Mouse (Mus musculus) hindbrain, embryonic 10.5 days (tissue): ENCODE measurements around the gene Ccl24. TPM values are rescaled to one million over a fixed set of nuclear protein-coding genes. Genes with fewer than 3 reads are reported as not detected.

ENCODE experiments used
- DNase-seq: peaks from one replicate; pipeline ENCODE4 v3.0.0-alpha.2; 2017; ENCODE audit warnings: low spot score
- H3K27ac ChIP-seq: fragments of 300-500 bp; sonication (generic); 2 replicates; pipeline ENCODE4 v1.5.1; 2016; ENCODE audit warnings: mild to moderate bottlenecking, moderate library complexity
- H3K27me3 ChIP-seq: fragments of 300-500 bp; sonication (generic); 2 replicates; pipeline ENCODE4 v1.6.1; 2016; ENCODE audit warnings: mild to moderate bottlenecking; ENCODE audit not compliant: poor library complexity, insufficient read depth, severe bottlenecking
- H3K36me3 ChIP-seq: fragments of 300-500 bp; sonication (generic); 2 replicates; pipeline ENCODE4 v1.6.1; 2016; ENCODE audit warnings: mild to moderate bottlenecking, moderate library complexity
- H3K4me1 ChIP-seq: fragments of 300-500 bp; sonication (generic); replicated peaks from 2 replicates; pipeline ENCODE4 v1.6.1; 2016; ENCODE audit warnings: mild to moderate bottlenecking
- H3K4me3 ChIP-seq: fragments of 300-500 bp; sonication (generic); 2 replicates; pipeline ENCODE4 v1.5.1; 2016; ENCODE audit warnings: mild to moderate bottlenecking, moderate library complexity
- H3K9me3 ChIP-seq: fragments of 300-500 bp; sonication (generic); 2 replicates; pipeline ENCODE4 v1.6.1; 2016; ENCODE audit warnings: mild to moderate bottlenecking, moderate library complexity
- WGBS: fragments of 180-500 bp; shearing (Covaris S2); methylation state at CpG from one replicate; pipeline ENCODE4 v1.1.7; 2016; 5-methylcytosine and 5-hydroxymethylcytosine counted together
- polyA plus RNA-seq: library from polyadenylated mRNA; unstranded; fragments of >200 nt; fragmentation: Nextera tagmentation; extraction: Ambion mirVana; gene quantifications from 2 replicates; pipeline ENCODE4 v1.2.1, GENCODE M21; 2016

The Ccl24 gene
- polyA plus RNA-seq, 1 experiment from 2014 or later, result 1.9 TPM

DNA sequence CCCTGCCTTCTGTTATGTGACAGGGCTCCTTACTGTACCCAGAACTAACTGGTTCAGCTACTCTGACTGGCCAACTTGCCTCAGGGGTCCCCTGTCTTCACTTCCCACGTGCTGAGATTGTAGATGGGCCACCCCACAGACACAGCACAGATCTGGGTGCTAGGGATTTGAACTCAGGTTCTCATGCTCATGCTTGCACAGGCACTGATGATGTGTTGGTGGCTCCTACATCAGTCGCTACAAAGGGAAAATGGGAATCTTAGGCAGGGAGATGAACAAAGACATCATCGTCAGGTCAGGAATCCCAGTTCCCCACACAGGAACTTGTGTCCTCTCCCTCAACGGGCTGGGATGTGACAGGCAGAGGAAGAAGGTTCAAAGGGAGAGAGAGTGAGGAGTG is 3.2 kb upstream of the Ccl24 start:
- WGBS, result 69% methylated on average over 4 of the region's 4 CpGs
- H3K27me3 ChIP-seq, result no peaks in the 10 kb centered on the region

DNA sequence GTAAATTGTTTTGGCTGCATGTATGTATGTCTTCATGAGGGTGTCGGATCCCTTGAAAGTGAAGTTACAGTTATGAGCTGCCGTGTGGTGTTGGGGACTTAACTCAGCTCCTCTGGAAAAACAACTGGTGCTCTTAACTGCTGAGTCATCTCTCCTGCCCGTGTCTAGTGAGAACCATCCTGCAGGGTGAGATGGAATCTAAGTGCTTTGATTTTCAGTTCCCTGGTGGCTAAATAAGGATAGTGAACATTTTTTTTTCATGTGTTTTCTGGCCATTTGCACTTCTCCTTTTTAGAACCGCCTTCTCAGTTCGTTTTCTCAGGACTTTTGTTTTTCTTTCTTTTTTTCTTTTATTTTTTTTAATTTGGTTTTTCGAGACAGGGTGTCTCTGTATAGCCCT is 4.2 kb downstream of the Ccl24 start:
- H3K4me3 ChIP-seq, result no peak overlapping the region
- H3K36me3 ChIP-seq, result no peaks in the 10 kb centered on the region
- H3K27ac ChIP-seq, result no peak overlapping the region
- no peaks in the 10 kb centered on the region for H3K4me1 ChIP-seq
- no peak for DNase-seq
- H3K9me3 ChIP-seq, result no peaks in the 10 kb centered on the region
- no peaks in the 10 kb centered on the region for H3K27me3 ChIP-seq
- 77% methylated on average over 6 of the region's 6 CpGs for WGBS

More for the DNA sequence above, 3.2 kb upstream of the Ccl24 start:
- H3K27ac ChIP-seq, result no peak overlapping the region
- no peaks in the 10 kb centered on the region for H3K36me3 ChIP-seq
- H3K4me3 ChIP-seq, result no peak overlapping the region
- H3K9me3 ChIP-seq, result no peaks in the 10 kb centered on the region
- no peaks in the 10 kb centered on the region for H3K4me1 ChIP-seq
- DNase-seq, result no peak

DNA sequence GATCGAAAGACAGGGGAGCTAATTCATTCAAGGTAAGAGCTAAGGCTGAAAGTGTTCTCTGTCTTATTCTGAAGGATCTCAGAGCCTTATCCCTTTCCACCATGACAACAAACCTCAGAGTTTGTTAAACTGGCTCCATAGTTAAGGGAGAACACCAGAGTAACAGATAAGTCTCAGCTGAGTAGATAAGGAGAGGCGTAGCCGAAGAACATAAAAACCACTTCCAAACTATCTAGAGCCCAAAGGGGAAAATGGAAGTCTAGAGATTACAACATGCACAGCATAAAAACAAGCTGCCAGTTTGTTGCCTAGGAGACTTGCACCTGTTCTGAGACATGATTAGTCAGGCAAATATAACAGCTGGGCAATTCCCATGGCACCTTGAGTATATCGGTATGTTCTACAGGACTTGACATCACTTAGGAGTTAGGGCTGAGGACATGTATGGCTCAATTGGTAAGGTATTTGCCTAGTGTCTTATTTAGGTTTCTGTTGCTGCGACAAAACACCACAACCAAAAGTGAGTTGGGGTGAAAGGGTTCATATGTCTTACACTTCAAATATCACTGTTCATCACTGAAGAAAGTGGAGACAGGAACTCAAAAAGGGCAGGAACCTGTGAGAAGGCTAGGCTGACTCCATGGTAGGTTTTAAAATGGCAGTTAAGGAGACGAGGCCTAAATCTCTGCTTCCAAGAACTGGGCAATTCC is 5.1 kb downstream of the Ccl24 start:
- no peaks in the 10 kb centered on the region for H3K27me3 ChIP-seq
- 93% methylated on average over 6 of the region's 6 CpGs for WGBS
- DNase-seq, result no peak

DNA sequence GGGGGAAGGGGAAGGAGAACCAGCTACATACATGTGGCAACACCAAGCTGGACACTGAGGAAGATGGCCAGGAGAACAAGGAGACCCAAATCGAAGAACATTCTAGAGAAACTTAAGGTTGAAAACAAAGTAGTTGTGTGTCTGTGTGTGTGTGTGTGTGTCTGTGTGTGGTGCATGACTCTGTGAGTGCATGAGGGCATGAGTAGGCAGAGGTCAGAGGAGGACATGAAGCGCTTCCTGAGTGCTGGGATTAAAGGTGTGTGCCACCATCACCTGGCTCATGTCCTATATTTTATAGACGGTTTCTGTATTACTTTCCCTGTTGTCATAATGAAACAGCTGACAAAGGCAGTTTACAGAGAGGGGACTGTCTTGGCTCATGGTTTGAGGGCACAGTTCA is 9.4 kb downstream of the Ccl24 start, which contains the start of gene Ccl26:
Gene Ccl26, minus strand, starts transcription at position 101 of the 400 bp plus-strand sequence.
- 91% methylated on average over 3 of the region's 3 CpGs for WGBS

More for the DNA sequence above, 5.1 kb downstream of the Ccl24 start:
- no peak overlapping the region for H3K4me3 ChIP-seq
- H3K27ac ChIP-seq, result no peak overlapping the region
- H3K36me3 ChIP-seq, result no peaks in the 10 kb centered on the region
- no peaks in the 10 kb centered on the region for H3K9me3 ChIP-seq
- H3K4me1 ChIP-seq, result no peaks in the 10 kb centered on the region

DNA sequence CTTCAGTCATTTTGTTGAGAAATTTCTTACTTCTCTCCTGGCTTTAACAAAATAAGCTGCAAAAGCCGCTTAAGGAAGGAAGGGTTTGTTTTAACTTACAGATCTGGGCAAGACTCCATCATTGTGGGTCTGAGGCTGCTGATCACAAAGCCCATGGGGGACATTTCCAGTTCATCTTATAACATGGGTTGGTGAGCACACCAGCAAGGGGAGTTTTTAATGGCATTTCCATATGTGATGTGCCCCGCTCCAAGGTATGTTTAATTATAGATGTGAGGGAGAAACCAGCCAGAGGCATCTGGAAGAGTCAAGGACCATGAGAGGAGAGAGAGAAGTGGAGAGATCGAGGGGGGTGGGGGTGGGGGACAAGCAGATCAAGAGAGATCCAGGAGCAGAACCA is 15.2 kb downstream of the Ccl24 start:
- Histone ChIP-seq H3K36me3 (no peaks in the 10 kb centered on the region), H3K9me3 (no peaks in the 10 kb centered on the region), H3K4me3 (no peak overlapping the region), H3K27me3 (no peaks in the 10 kb centered on the region), H3K4me1 (0 out of 2 replicates have a peak, but pooled peaks cover 3% of the 10 kb centered on the region), H3K27ac (peak overlapping the region; percentile 45; the same call in 1 of the 2 replicates)
- 72% methylated on average over 3 of the region's 3 CpGs for WGBS
- DNase-seq, result no peak

More for the DNA sequence above, 9.4 kb downstream of the Ccl24 start, which contains the start of gene Ccl26:
- no peaks in the 10 kb centered on the region for H3K36me3 ChIP-seq
- H3K9me3 ChIP-seq, result no peaks in the 10 kb centered on the region
- no peak for DNase-seq
- no peak within 1 kb of the TSS for H3K27ac ChIP-seq
- H3K4me1 ChIP-seq, result no peaks in the 10 kb centered on the region
- H3K4me3 ChIP-seq, result no peak within 1 kb of the TSS
- no peaks in the 10 kb centered on the region for H3K27me3 ChIP-seq

DNA sequence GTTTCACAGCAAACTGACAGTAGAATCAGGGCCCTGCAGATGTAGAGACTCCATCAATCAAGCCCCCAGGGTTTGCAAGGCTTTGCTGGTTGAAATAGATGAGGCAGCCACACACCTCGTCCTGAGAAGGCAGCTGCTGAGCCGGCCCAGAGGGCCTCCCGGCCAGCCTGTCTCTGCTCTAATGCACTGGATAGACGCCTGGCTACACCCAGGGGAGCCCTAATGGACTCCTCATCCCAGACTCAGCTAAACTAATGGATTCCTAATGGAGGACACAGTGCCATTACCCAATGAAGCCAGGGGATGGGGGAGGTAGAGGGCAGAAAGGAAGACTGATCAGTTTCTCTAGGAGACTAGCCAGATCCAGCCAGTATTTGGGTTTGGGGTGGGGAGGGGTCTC is 15.8 kb downstream of the Ccl24 start:
- Histone ChIP-seq H3K4me3 (no peak overlapping the region), H3K9me3 (no peaks in the 10 kb centered on the region), H3K4me1 (0 out of 2 replicates have a peak, but pooled peaks cover 3% of the 10 kb centered on the region), H3K36me3 (no peaks in the 10 kb centered on the region), H3K27me3 (no peaks in the 10 kb centered on the region), H3K27ac (no peak overlapping the region)
- DNase-seq, result peak; percentile 31
- 28% methylated on average over 4 of the region's 4 CpGs for WGBS

DNA sequence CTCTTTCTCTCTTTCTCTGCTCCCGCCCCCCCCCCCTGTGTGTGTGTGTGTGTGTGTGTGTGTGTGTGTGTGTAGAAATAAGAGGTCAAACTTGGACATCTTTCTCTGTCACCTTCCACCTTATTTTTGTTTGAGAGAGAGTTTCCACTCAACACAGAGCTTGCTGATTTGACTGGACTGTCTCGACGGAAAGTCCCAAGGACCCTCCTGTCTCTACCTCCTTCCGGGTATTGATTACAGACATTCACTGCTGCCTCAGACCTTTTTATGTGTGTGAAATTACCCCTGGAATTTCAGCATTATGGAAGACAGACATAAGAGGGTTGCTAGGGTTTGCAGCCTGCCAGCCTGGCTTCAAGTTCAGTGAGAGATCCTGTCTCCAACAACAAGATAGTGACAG is 16.6 kb downstream of the Ccl24 start:
- peak overlapping the region; percentile 60 for H3K27ac ChIP-seq
- no peak overlapping the region for H3K4me3 ChIP-seq
- WGBS, result 74% methylated on average over 4 of the region's 4 CpGs

DNA sequence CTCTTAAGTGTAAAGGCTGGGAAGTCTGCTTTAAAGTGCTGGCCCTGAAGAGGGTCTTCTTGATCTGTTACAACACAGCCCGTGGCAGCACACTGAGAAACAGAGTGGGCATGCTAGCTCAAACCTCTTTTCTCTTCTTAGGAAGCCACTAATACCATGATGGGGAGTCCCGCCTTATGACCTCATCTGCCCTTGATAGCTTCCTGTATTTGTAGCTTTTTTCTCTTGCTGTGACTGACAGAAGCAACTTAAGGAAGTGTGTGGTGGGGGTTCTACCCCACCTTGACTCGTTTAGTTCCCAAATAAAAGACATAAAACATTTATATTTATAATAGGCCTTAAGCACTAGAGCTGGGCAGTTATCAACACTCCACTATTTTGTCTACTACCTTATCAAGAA is 21.3 kb downstream of the Ccl24 start:
- WGBS, result 82% methylated on average over 3 of the region's 3 CpGs
- no peaks in the 10 kb centered on the region for H3K36me3 ChIP-seq
- no peak overlapping the region for H3K4me3 ChIP-seq
- no peaks in the 10 kb centered on the region for H3K4me1 ChIP-seq
- DNase-seq, result no peak
- no peak overlapping the region for H3K27ac ChIP-seq
- H3K27me3 ChIP-seq, result peaks cover 3% of the 10 kb centered on the region; the same call in 1 of the 2 replicates
- no peaks in the 10 kb centered on the region for H3K9me3 ChIP-seq

More for the DNA sequence above, 16.6 kb downstream of the Ccl24 start:
- H3K4me1 ChIP-seq, result 0 out of 2 replicates have a peak, but pooled peaks cover 3% of the 10 kb centered on the region
- H3K27me3 ChIP-seq, result no peaks in the 10 kb centered on the region
- H3K36me3 ChIP-seq, result no peaks in the 10 kb centered on the region
- H3K9me3 ChIP-seq, result no peaks in the 10 kb centered on the region
- no peak for DNase-seq

DNA sequence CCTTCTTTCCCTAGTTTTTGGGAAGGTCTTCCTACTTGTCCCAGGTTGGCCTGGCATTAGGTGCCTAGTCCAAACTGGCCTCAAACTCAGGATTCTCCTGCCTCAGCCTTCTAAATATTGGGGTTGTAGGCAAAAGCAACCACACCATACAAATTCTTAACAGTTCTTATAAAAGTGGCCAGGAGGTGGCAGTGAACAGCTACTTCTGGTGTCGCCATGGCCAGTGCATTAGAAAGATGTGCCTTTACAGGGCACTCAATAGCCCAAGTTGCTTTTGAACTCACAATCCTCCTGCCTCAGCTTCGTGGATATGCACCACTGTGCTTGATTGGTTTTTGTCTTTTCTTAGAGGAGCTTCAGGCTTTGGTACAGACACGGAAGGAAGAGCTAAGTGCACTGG is 21.9 kb downstream of the Ccl24 start:
- no peak for DNase-seq
- Histone ChIP-seq H3K9me3 (no peaks in the 10 kb centered on the region), H3K27me3 (peaks cover 9% of the 10 kb centered on the region; the same call in 1 of the 2 replicates), H3K4me1 (peaks cover 2% of the 10 kb centered on the region), H3K27ac (no peak overlapping the region), H3K36me3 (no peaks in the 10 kb centered on the region), H3K4me3 (no peak overlapping the region)
- WGBS, result 33% methylated on average over 3 of the region's 3 CpGs

DNA sequence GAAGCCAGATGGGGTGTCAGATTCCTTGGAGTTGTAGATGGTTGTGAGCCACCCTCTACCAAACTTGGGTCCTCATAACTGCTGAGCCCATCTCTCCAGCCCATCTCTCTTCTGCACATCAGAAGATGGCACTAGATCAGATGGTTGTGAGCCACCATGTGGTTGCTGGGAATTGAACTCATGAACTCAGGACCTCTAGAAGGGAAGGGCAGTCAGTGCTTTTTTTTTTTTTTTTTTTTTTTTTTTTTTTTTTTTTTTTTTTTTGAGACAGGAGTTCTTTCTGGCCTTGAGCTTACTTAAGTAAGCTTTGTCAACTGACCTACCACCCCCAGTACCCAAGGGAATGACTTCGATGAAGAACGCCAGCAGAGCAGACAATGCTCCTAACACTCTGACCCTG is 24.9 kb downstream of the Ccl24 start:
- DNase-seq, result no peak
- Histone ChIP-seq H3K27ac (no peak overlapping the region), H3K4me1 (peaks cover 20% of the 10 kb centered on the region), H3K4me3 (no peak overlapping the region), H3K27me3 (peaks cover 20% of the 10 kb centered on the region; the same call in 1 of the 2 replicates), H3K9me3 (no peaks in the 10 kb centered on the region), H3K36me3 (no peaks in the 10 kb centered on the region)
- 87% methylated on average over 2 of the region's 2 CpGs for WGBS

DNA sequence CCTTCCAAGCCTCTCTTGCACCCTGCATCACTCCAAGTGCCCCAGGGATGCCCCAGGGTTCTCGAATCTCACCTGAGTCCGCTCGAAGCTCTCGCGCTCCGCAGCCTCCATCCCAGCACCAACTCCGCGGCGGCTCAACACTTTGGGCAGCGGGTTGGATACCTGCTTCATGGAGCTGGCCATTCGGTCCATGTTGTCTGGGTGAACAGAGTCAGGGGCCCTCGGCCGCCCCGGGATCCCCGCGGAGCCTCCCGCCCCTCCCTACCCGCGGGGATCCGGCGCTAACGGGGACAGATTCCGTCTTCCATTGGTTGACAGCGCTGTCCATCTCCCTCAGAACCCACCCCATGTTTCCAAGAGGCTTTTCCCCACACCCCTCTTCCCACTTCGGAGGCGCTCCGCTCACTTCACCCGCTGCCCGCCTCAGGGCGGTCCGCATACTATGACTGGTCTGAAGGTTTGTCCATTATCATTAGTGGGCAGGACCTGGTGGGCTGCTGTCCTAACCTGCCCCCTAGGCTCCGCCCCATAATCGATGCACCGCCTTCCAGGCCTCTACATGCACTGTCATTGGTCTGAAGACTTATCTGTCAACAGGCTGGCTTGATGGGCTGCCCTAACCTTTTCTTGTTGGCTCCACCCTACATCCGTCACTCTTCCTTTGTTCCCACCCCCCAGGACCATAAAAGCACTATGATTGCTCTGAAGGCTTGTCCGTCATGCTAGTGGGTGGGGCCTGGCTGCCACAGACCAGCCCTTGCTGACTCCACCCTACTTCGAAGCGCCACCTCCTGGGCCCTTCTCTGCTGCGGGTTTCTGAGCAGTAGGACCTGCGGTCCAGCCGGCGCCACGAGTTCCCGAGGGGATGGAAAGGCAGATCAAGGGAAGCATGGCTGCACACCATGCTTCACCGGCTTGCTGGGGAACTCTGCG is 27.7 kb downstream of the Ccl24 start, which contains the start of gene Hip1:
Gene Hip1, minus strand, starts transcription at position 256 of the 933 bp plus-strand sequence.
- peak within 1 kb of the TSS; percentile 71 for H3K4me3 ChIP-seq
- H3K36me3 ChIP-seq, result no peaks in the 10 kb centered on the region
- H3K4me1 ChIP-seq, result peaks cover 20% of the 10 kb centered on the region
- DNase-seq, result peak; percentile 99
- peak within 1 kb of the TSS; percentile 88 for H3K27ac ChIP-seq
- WGBS, result under 1% methylated on average over 46 of the region's 46 CpGs
- H3K9me3 ChIP-seq, result no peaks in the 10 kb centered on the region
- H3K27me3 ChIP-seq, result peaks cover 20% of the 10 kb centered on the region; the same call in 1 of the 2 replicates

DNA sequence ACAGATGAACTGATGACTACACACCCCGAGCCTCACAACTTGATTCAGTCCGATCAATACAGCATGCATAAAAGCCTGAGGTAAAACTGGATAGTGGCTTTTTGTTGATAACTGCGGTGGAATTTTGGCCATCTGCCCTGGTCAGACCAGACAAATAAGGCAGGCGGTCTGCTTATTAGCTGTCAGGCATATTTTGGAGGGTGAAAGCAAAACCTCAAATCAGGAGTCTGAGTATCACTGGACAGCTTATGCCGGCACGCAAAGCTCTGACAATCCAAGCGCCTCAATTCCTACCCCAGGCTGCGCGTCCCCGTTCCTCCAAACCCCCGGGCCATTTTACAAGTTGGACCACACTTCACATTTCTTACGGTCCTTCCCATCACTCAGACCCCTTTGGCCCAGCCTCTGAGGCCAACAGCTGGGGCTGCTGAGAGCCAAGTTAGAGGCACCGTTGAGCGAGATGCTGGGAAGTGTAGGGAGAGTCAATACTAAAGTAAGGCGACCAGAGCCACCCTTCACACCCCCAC is 28.8 kb downstream of the Ccl24 start:
- peak; percentile 27 for DNase-seq
- Histone ChIP-seq H3K27ac (peak overlapping the region; percentile 88; the same call in 1 of the 2 replicates), H3K9me3 (no peaks in the 10 kb centered on the region), H3K36me3 (no peaks in the 10 kb centered on the region), H3K4me1 (peaks cover 20% of the 10 kb centered on the region), H3K4me3 (peak overlapping the region; percentile 71), H3K27me3 (peaks cover 20% of the 10 kb centered on the region; the same call in 1 of the 2 replicates)
- 6% methylated on average over 15 of the region's 15 CpGs for WGBS
